Mouse (Mus musculus): ENCODE data around the gene F2rl3. TPM values are rescaled to one million over a fixed set of nuclear protein-coding genes. Genes with fewer than 3 reads are reported as not detected.

Gene F2rl3
- 0.40 and 0.46 TPM in 2 replicates for polyA plus RNA-seq (2015; fragmentation: Nextera tagmentation; extraction: Ambion mirVana)

DNA sequence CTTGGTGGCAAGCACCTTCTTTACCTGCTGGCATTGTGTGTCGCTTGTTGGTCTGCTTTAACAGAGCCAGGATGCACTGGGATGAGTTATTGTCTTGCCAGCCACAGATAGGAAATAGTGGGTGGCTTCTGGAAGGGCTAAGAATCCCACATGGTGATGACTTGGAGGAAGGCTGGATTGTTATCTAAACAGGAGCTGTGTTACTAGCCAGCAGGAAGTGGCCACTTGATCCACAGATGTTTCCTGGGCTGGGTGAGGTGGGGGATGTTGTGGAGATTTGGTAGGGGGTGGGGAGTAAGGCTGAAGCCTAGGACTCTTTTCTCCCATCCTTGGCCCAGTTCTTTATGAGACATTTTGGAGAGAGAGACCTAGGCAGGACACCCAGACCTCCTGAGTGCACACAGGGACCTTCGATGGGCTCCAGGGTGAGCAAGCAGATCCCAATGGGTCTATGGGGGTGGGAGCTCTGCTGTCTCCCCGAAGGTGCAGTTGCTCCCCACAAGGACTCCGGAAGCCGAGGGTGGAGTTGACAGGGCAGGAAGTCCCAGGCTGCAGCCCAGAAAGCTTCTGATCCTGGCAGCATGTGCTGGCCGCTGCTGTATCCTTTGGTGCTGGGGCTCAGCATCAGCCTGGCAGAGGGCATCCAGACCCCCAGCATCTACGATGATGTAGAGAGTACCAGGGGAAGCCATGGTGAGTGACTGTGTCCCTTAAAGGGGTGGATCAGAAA, at the start of gene F2rl3:
Gene F2rl3, plus strand, starts transcription at position 559 of the 730 bp plus-strand sequence.
- 87% methylated on average over 7 of the region's 7 CpGs for WGBS
- peaks cover 18% of the 10 kb centered on the region for H3K36me3 ChIP-seq (ENCODE audit: control insufficient read depth, insufficient read depth, low read length)
- H3K4me3 ChIP-seq (ENCODE audit: low read length) = no peak within 1 kb of the TSS
- no peak within 1 kb of the TSS for H3K27ac ChIP-seq (ENCODE audit: low read depth, low read length)
- no peak within 1 kb of the TSS for H3K4me2 ChIP-seq (ENCODE audit: low read length)
- H3K27me3 ChIP-seq (replicated peaks; ENCODE audit: control insufficient read depth, insufficient read depth, low read length) = no peaks in the 10 kb centered on the region
- no peak within 1 kb of the TSS for H3K9ac ChIP-seq (ENCODE audit: low read depth, low read length)
- no peak for ATAC-seq
- H3K9me3 ChIP-seq (ENCODE audit: control insufficient read depth, low read length) = no peaks in the 10 kb centered on the region
- no peaks in the 10 kb centered on the region for H3K4me1 ChIP-seq (ENCODE audit: control insufficient read depth, insufficient read depth, low read depth, low read length)

DNA sequence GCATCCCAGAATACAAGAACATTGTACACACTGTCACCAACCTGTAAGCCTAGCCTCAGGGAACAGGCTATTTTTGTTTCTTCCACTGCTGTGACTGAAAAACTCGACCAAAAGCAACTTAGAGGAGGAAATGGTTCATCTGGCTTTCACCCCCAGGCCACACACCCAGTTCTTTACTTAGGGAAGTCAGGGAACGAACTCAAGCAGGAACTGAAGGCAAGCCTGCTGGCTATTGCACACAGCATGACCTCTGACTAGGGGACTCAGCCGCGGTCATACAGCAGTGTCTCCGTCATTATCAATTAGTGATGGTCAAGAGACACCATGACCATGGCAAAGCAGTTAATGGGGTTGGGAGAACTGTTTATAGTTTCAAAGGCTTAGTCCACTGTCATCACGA, 49.1 kb upstream of the F2rl3 start:
- no peaks in the 10 kb centered on the region for H3K9me3 ChIP-seq (ENCODE audit: control insufficient read depth, low read length)
- no peaks in the 10 kb centered on the region for H3K36me3 ChIP-seq (ENCODE audit: control insufficient read depth, insufficient read depth, low read length)
- no peak overlapping the region for H3K9ac ChIP-seq (ENCODE audit: low read depth, low read length)
- H3K27ac ChIP-seq (ENCODE audit: low read depth, low read length) = no peak overlapping the region
- H3K4me3 ChIP-seq (ENCODE audit: low read length) = no peak overlapping the region
- no peaks in the 10 kb centered on the region for H3K27me3 ChIP-seq (replicated peaks; ENCODE audit: control insufficient read depth, insufficient read depth, low read length)
- H3K4me2 ChIP-seq (ENCODE audit: low read length) = no peak overlapping the region
- H3K4me1 ChIP-seq (ENCODE audit: control insufficient read depth, insufficient read depth, low read depth, low read length) = no peaks in the 10 kb centered on the region
- WGBS = 42% methylated on average over 6 of the region's 6 CpGs
- ATAC-seq = no peak

DNA sequence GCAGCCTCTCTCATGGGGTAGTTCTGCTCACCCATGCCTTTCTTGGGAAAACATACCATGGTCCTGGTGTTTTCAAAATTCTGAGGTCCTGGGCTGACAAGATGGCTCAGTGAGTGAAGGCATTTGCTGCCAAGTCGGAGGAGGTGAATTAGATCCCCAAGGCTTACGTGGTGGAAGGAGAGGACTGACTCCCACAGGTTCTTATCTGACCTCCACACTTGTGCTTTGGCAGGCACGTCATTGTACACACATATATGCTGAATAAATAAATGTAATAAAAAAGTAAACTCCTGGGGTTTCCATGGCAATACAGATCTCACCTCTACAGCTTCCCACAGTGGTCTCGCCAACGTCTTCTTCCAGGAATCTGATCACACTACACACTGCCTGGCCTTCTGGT, 45.1 kb upstream of the F2rl3 start:
- no peak for ATAC-seq
- Histone ChIP-seq H3K4me3 (ENCODE audit: low read length) (no peak overlapping the region), H3K9me3 (ENCODE audit: control insufficient read depth, low read length) (no peaks in the 10 kb centered on the region), H3K4me1 (ENCODE audit: control insufficient read depth, insufficient read depth, low read depth, low read length) (no peaks in the 10 kb centered on the region), H3K9ac (ENCODE audit: low read depth, low read length) (no peak overlapping the region), H3K27me3 (replicated peaks; ENCODE audit: control insufficient read depth, insufficient read depth, low read length) (no peaks in the 10 kb centered on the region), H3K27ac (ENCODE audit: low read depth, low read length) (no peak overlapping the region), H3K4me2 (ENCODE audit: low read length) (no peak overlapping the region), H3K36me3 (ENCODE audit: control insufficient read depth, insufficient read depth, low read length) (no peaks in the 10 kb centered on the region)
- WGBS = 85% methylated on average over 5 of the region's 5 CpGs

DNA sequence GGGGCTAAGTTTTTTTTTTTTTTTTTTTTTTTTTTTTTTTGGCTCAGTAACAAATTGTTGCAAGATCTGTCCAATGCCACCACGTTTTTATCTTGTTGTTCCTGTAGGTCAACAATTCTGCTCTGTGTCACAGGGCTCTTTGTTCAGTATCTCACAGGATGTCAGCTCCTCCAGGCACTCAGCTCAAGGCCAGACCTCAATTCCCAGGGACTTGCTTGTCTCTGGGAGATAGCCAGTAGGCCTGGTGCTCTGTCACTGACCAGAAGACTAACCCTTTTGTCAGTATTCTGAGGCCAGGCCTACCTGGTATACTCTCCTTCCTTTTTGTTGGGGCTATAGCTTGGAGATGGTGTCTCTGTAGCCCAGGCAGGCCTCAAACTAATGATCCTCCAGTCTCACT, 41.1 kb upstream of the F2rl3 start:
- H3K36me3 ChIP-seq (ENCODE audit: control insufficient read depth, insufficient read depth, low read length) = peaks cover 4% of the 10 kb centered on the region
- no peak overlapping the region for H3K9ac ChIP-seq (ENCODE audit: low read depth, low read length)
- no peaks in the 10 kb centered on the region for H3K27me3 ChIP-seq (replicated peaks; ENCODE audit: control insufficient read depth, insufficient read depth, low read length)
- no peak overlapping the region for H3K27ac ChIP-seq (ENCODE audit: low read depth, low read length)
- H3K9me3 ChIP-seq (ENCODE audit: control insufficient read depth, low read length) = no peaks in the 10 kb centered on the region
- no peak overlapping the region for H3K4me3 ChIP-seq (ENCODE audit: low read length)
- ATAC-seq = no peak
- H3K4me1 ChIP-seq (ENCODE audit: control insufficient read depth, insufficient read depth, low read depth, low read length) = peaks cover 11% of the 10 kb centered on the region
- 7% methylated on average over 1 of the region's 1 CpGs for WGBS
- no peak overlapping the region for H3K4me2 ChIP-seq (ENCODE audit: low read length)

DNA sequence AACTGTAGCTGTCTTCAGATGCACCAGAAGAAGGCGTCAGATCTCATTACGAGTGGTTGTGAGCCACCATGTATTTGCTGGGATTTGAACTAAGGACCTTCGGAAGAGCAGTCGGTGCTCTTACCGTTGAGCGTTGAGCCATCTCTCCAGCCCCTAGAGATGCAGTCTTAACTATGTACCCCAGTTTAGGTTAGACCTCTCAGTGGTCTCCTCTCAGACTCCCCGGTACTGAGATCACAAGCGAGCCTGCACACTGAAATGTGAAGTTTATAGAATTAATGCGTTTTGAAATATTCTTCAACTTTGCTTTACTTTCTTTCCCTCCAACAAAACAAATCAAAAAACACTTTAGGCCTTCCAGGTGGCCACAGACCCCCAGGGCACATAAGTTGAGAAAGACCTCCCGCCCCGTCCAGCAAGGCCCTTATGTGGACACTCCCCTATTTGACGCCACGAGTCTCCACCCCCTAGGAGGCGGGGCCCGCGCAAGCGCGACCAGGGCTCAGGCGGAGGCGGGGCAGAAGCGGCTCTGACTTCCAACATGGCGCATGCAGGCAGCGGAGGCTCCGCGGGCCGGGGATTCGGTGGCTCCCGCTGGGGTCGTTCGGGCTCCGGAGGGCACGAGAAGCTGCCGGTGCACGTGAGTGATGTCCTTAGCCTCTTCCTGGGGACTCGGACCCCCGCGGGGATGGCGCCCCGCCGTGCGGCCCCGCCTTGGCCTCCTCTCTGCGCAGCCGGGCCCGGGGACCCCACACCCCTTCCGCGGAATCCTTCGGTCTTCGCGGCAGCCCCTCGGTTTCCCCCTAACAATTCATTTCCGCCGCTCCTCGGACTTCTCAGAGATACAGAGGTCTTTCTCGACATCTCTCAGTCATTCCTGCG, 38.7 kb upstream of the F2rl3 start, which contains the start of gene Sin3b:
Gene Sin3b, plus strand, starts transcription at position 517 of the 882 bp plus-strand sequence.
- 16% methylated on average over 48 of the region's 56 CpGs for WGBS
- peak within 1 kb of the TSS; percentile 44; the same call in 1 of the 2 replicates for H3K27ac ChIP-seq (ENCODE audit: low read depth, low read length)
- peaks cover 27% of the 10 kb centered on the region for H3K36me3 ChIP-seq (ENCODE audit: control insufficient read depth, insufficient read depth, low read length)
- peak within 1 kb of the TSS; percentile 63 for H3K4me2 ChIP-seq (ENCODE audit: low read length)
- peak; percentile 99 for ATAC-seq
- no peaks in the 10 kb centered on the region for H3K27me3 ChIP-seq (replicated peaks; ENCODE audit: control insufficient read depth, insufficient read depth, low read length)
- H3K4me1 ChIP-seq (ENCODE audit: control insufficient read depth, insufficient read depth, low read depth, low read length) = peaks cover 12% of the 10 kb centered on the region
- H3K4me3 ChIP-seq (ENCODE audit: low read length) = peak within 1 kb of the TSS; percentile 69
- peak within 1 kb of the TSS; percentile 88 for H3K9ac ChIP-seq (ENCODE audit: low read depth, low read length)
- H3K9me3 ChIP-seq (ENCODE audit: control insufficient read depth, low read length) = no peaks in the 10 kb centered on the region

DNA sequence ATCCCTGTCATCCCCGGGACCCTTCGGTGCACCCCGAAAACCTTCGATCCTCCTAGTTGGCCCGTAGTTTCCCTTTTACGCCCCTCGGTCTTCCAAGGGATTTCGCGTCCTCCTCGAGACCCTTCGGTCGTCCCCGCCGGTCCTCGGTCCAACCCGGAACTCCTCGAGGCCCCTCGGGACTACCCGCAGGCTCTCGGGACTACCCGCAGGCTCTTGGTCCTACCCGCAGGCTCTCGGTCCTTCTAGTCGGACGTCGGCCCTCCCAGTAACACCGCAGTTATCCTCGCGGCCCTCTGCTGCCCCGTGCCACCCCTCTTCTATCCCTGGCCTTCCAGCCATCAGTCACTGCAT, 38.1 kb upstream of the F2rl3 start:
- H3K9ac ChIP-seq (ENCODE audit: low read depth, low read length) = peak overlapping the region; percentile 88
- peaks cover 18% of the 10 kb centered on the region for H3K4me1 ChIP-seq (ENCODE audit: control insufficient read depth, insufficient read depth, low read depth, low read length)
- 1% methylated on average over 30 of the region's 30 CpGs for WGBS
- H3K4me2 ChIP-seq (ENCODE audit: low read length) = peak overlapping the region; percentile 63
- H3K36me3 ChIP-seq (ENCODE audit: control insufficient read depth, insufficient read depth, low read length) = peaks cover 32% of the 10 kb centered on the region
- peak overlapping the region; percentile 69 for H3K4me3 ChIP-seq (ENCODE audit: low read length)
- no peaks in the 10 kb centered on the region for H3K27me3 ChIP-seq (replicated peaks; ENCODE audit: control insufficient read depth, insufficient read depth, low read length)
- ATAC-seq = peak; percentile 35
- H3K27ac ChIP-seq (ENCODE audit: low read depth, low read length) = no peak overlapping the region
- no peaks in the 10 kb centered on the region for H3K9me3 ChIP-seq (ENCODE audit: control insufficient read depth, low read length)

DNA sequence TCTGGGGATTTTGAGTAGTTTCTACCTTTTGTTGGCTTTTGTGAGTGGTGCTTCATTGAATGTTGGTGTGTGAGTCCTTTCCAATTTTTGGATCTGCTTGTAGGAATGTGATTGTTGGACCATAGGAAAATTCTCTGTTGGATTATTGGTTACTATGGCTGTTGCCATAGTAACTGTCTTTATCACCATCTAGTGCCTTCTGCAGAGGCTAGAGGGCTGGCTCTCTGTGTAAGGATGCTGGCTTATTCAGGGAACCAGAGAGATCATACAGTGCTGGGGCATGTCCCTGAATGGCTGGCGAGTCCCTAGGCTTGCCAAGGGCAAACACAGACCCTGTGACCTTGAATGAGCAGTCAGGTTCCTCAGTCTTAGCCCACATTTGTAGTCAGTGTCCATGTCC, 33.0 kb upstream of the F2rl3 start:
- Histone ChIP-seq H3K4me3 (ENCODE audit: low read length) (no peak overlapping the region), H3K9ac (ENCODE audit: low read depth, low read length) (no peak overlapping the region), H3K9me3 (ENCODE audit: control insufficient read depth, low read length) (no peaks in the 10 kb centered on the region), H3K4me2 (ENCODE audit: low read length) (no peak overlapping the region), H3K27me3 (replicated peaks; ENCODE audit: control insufficient read depth, insufficient read depth, low read length) (no peaks in the 10 kb centered on the region), H3K27ac (ENCODE audit: low read depth, low read length) (no peak overlapping the region), H3K36me3 (ENCODE audit: control insufficient read depth, insufficient read depth, low read length) (peaks cover 69% of the 10 kb centered on the region), H3K4me1 (ENCODE audit: control insufficient read depth, insufficient read depth, low read depth, low read length) (peaks cover 19% of the 10 kb centered on the region)
- WGBS = 80% methylated on average over 1 of the region's 1 CpGs
- ATAC-seq = peak; percentile 53

DNA sequence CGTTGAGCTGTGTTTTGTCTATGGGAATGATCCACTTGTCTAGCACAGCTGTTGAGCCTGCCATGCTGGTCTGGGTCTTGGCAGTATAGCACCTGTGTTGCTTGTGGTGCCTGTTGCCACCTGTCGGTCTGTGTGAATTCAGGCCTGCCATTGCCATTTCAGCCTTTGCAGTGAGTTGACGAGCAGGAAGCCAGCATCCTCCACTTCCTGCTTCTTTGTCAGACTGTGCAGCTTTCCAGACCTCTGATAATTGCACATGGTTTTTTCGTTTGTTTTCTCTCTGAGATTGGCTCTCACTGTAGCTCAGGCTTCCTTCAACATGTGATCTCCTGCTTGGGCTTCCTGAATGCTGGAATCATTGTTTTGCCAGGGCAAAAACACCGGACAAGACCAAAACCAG, 26.7 kb upstream of the F2rl3 start:
- ATAC-seq = no peak
- no peak overlapping the region for H3K9ac ChIP-seq (ENCODE audit: low read depth, low read length)
- H3K9me3 ChIP-seq (ENCODE audit: control insufficient read depth, low read length) = no peaks in the 10 kb centered on the region
- H3K27me3 ChIP-seq (replicated peaks; ENCODE audit: control insufficient read depth, insufficient read depth, low read length) = no peaks in the 10 kb centered on the region
- WGBS = 86% methylated on average over 5 of the region's 5 CpGs
- no peaks in the 10 kb centered on the region for H3K4me1 ChIP-seq (ENCODE audit: control insufficient read depth, insufficient read depth, low read depth, low read length)
- H3K4me2 ChIP-seq (ENCODE audit: low read length) = no peak overlapping the region
- peaks cover 67% of the 10 kb centered on the region for H3K36me3 ChIP-seq (ENCODE audit: control insufficient read depth, insufficient read depth, low read length)
- H3K27ac ChIP-seq (ENCODE audit: low read depth, low read length) = no peak overlapping the region
- no peak overlapping the region for H3K4me3 ChIP-seq (ENCODE audit: low read length)

DNA sequence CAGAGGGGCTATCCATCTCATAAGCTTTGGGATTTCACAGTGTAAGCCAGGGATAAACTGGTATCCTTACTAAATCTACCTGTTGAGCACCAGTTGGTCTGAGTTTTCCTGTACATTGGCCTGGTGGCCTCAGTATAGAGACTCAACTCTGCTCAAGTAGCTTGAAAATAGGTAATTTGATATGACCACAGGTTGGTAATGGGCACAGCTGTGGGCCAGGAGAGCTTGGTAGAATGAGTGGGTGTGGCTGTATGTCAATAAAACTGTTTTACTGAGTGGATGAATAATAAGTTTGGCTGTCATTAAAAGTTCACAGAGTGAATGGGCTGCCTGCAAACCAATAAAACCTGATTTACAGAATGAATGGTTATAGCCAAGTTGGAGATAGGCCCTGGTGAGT, 24.8 kb upstream of the F2rl3 start:
- no peaks in the 10 kb centered on the region for H3K9me3 ChIP-seq (ENCODE audit: control insufficient read depth, low read length)
- H3K36me3 ChIP-seq (ENCODE audit: control insufficient read depth, insufficient read depth, low read length) = peaks cover 66% of the 10 kb centered on the region
- H3K4me1 ChIP-seq (ENCODE audit: control insufficient read depth, insufficient read depth, low read depth, low read length) = no peaks in the 10 kb centered on the region
- H3K4me3 ChIP-seq (ENCODE audit: low read length) = no peak overlapping the region
- no peak overlapping the region for H3K4me2 ChIP-seq (ENCODE audit: low read length)
- H3K27ac ChIP-seq (ENCODE audit: low read depth, low read length) = no peak overlapping the region
- H3K9ac ChIP-seq (ENCODE audit: low read depth, low read length) = no peak overlapping the region
- ATAC-seq = no peak
- H3K27me3 ChIP-seq (replicated peaks; ENCODE audit: control insufficient read depth, insufficient read depth, low read length) = no peaks in the 10 kb centered on the region

All from hindbrain, embryonic 16.5 days (tissue).